Mouse (Mus musculus) kidney, adult 9 months (tissue): ENCODE measurements around the gene Smad3.

Experiments
- DNase-seq: peaks from one replicate; pipeline ENCODE4 v3.0.0; 2022

Smad3 gene

DNA sequence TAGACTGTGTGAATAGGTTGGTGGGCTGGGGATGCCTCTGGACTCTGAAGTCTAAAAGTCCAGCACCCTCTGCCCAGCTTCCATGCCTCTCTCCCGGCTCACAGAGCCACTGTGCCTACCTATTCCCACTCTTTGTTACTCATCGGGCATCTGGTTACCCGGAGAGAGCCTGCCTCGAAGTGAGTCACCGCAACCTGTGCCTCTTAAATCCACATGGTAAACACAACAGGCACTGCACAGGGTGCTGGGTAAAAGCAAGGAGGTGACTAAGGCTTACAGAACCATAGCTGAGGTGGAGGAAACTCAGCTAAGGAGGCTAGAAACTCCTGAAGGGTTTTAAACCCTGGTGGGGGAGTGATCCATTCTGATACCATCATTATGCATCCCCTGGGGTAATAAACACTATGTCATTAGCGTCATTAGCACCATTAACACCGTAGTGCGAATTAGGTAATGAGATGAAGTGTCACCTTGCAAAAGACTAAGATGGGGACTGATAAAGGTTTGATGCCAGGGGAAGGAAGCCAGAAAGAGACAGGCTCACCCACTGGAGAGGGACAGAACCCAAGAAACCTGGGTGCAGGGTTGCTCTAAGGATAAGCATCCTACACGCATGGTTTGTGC, 38.9 kb downstream of the Smad3 start:
- no peak for DNase-seq

DNA sequence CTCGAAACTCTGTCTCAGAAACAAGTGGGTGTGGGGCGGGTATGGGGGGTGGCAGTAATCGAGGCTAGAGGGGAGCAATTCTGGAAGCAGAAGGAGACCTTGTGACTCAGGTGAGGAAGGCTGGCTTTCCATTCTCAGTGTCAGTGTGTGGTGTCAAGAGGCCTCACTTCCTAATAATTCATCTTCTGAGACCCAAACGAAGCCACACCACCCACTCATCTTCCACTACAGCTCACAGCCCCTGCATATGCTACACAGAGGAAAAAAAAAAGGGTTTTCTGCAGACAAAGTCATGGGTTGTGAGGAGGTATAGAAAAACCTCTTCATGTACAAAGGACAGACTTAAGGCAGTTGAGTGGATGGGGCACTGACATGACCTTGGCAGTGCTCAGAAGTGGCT, 39.6 kb downstream of the Smad3 start:
- DNase-seq, result no peak

DNA sequence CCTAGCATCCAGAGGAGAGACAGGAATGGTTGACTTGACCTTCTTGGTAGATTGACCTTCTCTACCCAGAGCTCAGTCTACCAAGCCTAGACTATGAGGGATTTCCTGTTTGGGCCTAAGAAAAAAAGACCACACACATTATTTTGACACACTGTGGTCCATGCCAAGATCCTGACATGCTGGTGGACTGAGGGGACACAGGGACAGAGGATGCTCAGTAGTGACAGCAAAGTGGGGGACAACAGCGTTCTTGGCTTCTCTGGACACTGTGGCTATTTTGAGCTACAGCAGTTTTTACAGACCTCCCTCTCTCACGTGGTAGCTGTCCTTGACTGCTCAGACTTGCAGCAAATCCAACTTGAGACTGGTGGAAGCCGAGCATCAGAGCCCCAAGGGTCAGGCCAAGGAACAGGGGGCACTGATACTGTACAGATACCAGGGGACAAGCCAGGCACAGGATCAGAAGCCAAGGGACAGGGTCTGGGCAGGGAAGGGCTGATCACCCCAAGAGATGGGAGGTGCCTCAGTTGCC, 40.3 kb downstream of the Smad3 start:
- no peak for DNase-seq

DNA sequence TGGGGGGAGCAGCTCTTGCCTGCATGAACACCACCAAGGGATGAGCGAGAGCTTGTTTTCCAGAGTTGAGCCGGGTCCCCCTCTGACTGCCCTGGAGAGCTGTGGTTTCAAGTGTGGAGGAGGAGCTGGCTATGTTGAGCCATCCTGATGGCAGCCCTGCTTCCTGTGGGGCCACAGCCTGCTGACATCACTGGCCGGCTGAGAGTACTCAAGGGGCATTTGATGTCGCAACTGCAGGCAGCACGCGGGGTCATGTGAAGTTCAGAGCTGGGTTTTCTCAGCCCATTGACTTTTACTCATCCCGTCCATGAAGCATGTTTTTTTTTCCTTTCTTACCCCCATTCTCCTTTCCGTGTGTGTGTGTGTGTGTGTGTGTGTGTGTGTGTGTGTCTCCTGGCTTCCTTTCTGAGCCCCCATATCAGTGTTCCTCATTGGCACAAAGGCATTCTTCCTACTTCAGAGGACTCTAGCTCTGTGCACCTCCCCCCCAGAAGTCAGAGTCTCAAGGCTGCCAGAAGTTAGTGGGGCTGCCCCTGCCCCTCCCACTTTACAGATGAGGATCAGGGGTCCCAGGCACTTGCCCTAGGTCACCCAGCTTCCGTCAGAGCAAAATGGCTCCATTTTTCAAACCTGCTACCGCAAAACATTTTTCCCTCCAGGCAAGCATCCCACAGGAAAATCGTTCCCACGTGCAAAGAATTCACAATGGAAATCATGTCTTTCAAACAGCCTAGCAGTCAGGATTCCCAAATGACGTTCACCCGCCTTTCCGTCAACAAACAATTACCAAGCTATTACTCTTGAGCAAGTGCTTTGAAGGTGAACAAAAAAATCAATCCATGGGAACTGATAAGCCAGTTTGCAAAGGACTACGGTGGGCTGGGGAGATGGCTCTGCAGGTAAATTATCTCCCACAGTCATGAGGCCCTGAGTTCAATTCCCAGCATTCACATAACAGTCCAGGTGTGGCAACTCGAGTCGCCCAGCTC, 41.4 kb downstream of the Smad3 start:
- DNase-seq, result peak; percentile 78

DNA sequence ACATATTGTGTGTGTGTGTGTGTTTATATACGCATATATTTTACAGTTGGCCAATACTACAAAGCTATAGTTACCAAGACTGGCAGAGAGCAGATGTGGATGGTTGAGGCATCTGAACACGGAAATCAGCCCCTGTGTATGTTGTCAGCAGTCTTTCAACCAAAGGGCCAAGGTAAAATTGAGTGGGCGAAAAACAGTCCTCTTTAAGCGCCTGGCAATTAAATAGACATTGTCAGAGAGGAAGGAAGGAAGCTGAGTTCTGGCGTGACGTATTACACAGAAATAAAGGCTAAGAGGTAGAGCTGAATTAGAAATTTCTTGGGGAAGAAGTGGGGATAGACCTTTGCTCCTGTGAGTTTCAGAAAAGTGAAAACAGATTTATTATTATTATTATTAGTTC, 43.2 kb downstream of the Smad3 start:
- no peak for DNase-seq

DNA sequence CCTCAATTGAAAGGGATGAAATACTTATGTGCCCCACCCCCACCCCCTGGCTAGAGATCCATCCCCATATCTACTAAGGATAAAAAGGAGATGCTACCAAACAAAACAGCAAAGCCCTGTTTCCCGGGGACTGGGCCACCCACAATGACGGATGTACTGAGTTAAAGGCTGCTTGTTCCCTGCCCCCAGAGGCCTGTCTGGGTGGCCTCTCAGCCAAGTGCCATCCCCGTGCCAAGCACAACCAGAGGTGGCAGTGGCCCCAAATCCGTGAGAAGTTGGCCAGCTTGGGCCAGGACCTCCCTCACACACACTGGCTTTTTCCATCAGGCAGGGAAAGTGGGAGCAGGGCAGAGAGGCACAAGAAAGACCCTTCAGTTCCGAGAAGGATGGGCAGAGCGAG, 45.0 kb downstream of the Smad3 start:
- no peak for DNase-seq

DNA sequence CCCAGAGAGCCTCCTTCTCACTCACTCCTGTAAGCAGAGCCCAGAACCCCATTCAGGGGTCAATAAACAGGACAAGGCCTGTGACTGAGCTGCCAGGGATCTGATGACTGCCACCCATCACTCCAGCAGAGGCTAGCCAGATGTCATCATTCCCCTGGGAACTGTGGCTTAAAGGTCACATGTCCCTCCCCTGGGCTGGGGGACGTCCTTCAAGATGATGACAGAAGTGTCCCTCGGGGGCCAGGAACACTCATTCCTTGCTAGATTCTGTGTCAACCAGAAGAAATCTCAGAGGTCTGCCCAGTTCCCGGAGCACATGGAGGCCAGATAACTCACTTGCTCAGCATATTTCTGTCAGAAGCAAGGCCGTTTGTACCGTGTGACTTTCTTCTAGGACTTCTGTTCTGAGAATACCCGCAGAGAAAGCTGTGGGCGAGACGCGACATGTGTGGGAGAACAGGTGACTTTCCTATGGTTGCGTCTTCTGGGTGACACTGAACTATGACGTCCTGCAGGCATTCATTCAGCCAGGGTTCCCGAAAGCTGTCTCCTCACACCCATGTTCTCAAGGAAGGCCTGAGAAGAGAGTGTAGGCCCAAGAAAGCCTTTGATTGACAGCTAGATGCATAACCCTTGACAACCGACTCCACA, 46.1 kb downstream of the Smad3 start:
- DNase-seq, result peak; percentile 57

DNA sequence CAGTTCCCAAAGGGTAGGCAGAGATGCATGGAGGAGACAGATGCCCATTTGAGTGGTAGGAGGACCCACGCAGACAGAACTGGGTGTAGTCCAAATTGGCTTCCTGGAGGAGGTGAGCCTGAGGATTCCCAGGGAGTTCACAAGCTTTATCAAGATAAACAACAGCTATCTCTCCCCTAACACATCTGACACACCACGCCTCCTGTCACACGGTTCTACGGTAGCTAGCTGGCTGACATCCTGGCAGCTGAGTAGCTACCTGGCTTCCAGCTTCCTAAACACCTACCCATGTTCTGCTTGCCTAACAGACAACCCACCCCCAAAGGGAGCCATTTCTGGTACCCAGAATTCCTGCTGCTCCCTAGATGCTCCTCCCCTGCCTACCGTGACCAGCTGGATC, 47.9 kb downstream of the Smad3 start:
- DNase-seq, result no peak

DNA sequence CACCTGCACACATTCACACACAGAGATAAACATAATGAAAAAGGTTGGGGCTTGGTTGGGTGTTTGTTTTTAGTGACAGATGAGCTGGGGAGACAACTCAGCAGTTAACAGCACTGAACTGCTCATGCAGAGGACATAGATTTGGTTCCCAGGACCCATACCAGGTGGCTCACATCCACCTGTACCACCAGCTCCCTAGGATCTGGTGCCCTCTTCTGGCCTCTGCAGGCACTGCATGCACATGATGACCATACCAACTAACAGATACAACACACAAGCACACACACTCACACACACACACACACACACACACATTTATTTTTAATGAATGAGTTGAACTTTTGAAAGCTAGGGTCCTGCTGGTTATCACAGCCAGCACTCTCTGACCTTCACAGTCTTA, 48.5 kb downstream of the Smad3 start:
- no peak for DNase-seq

DNA sequence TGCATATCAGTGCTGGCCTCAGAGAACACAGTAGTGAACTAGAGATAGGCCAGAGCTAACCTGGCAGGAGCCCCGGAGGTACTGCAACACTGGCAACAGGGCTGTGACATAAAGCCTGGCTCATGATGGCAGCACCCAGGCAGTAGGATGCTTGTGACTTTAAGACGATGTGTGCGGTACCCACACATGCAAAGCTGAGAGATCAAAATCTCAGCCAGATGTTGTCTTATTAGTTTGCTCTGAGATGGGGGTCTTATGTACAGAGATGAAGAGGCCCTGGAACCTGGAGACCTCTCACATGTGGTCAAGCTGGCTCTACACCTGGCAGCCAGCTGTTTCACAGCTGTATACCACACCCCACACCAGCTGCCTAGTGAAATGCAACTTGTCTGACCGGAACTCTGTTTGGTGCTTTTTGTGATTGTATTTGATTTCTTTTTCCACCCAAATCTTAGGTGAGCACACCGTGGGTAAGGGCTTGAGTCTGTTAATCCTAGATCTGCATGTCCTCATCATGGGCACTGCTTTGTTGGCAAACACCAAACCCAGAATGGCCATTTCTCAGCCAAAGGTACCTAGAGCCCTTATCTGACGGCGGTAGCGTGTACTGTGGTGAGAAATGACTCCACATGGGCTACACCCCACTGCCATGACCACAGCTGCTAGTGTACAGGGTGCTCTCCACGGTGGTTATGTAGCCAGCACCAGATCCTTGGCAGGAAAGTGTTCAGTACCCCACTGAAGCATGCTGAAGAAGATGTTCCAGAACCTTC, 49.8 kb downstream of the Smad3 start:
- no peak for DNase-seq

DNA sequence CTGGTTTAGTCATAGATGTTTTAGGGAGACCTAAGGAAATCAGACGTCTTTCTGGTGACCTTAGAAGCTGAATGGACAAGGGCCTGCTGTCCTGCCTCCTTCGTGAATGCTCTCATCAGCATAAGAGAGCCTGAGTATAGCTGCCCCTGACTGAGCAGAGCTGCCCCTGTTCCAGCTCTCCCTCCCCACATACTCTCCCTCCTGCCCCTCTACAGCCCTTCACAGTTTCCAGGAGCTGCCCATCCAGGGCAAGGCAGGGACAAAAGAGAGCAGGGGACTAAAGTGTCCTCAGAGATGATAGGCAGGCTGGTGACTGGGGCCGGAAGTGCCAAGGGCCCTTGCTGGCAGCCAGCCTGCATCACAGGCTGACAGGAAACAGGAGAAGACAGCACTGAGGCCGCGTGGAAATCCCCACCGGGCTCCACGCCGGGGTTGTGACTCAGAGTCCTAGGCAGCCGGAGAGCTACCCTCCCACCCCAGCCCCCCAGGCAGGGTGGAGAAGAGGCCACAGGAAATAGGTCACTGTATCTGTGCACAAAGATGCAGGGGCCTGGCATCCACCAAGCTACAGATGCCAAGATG, 51.6 kb downstream of the Smad3 start:
- peak; percentile 79 for DNase-seq

DNA sequence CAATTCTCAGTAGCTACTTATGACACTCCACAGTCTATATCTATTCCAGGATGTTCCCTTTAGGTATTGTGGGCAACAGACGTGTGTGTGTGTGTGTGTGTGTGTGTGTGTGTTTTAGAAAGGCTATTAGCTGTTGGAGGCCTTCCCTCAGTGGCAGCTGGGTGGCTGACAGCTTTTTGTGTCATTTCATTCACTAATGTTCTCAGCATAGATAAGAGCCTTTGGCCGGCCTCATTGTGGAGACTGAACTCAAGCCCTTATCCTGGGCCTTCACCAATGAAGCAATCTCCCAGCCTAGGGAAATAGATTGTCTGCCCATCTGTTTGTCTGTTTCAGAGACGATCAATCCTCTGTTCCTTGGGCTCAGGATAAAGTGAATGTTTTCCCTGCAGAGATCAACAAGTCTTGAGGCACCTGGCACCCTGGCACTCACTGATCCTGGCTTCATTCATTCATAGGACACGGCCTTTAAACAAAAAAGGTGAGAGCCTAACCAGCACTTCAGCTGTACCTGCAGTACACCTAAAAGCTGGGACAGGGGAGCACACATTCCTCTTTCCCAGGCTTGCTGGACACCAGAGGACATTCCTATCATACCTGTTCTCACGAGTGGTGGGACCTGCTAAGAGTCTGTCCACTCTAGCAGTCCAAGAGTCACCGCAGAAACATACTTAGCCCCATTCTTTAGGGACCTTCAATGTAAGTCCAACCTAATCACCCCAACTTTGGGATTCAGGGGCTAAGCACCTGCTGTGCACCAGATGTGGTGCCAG, 52.6 kb downstream of the Smad3 start:
- no peak for DNase-seq

DNA sequence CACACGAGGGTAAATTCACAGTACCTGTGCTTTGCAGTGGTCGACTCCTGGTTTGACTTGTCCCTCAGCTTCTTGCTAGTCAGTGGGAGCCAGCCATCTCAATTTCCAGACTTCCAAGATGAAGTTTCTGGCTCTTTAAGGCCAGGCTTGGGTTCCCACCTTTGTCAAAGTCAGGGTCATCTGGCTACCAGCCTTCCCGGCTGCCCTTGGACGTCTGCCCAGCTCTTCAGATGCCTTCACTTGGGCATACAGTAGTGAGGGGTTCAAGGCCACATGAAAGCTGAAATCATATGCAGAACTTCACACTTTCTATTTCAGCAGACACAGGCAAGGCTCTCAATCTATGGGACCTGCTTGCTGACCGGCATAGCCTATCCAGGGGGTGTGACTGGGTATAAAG, 53.7 kb downstream of the Smad3 start:
- DNase-seq, result no peak

DNA sequence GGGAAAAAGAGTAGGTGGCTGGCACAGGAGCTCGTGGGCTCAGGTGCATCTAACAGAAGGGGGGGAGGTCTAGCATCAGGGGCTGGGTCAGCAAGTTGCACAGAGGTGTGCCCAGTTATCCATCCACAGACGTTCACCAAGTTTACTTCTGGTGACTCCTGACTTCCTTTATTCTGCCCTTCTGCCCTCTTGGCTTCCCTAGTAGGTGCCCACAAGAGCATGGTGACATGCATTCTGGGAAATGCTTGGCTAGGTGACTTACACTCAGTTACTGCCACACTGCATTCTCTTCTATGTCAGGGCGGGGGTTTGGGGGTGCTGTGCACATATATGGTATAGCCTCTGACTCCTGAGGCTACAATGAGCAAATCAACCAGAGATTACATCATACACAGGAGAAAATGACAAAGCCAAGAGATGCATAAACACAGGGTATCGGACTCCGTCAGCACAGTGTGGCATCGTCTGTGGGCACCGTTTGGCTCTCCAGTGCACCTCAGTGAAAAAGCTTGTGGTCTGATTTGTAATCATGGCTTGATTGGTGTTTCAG, 54.5 kb downstream of the Smad3 start:
- peak; percentile 68 for DNase-seq

DNA sequence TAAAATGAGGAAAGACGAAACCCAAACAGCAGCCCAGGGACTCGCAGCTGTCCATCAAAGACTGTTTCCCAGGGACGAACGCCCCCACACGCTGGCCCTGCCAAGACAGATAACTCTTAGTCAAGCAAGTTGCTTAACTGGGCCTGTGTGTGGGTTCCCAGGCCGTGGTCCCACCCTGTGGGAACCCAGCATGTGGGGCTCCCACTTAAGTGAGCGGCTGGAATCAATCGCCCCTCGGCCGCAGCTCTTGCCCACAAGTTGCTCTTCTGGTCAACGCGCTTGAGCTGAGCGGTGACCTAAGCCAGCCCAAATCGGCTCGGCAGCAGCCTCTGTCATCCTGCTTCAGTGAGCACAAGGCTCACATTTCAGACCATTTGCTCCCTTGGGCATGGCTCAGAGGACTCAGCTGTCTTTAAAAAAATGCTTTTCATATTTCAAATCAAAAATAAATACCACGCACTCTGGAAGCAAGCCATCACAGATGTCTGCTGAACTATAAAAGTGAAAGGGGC, 55.2 kb downstream of the Smad3 start:
- DNase-seq, result no peak

DNA sequence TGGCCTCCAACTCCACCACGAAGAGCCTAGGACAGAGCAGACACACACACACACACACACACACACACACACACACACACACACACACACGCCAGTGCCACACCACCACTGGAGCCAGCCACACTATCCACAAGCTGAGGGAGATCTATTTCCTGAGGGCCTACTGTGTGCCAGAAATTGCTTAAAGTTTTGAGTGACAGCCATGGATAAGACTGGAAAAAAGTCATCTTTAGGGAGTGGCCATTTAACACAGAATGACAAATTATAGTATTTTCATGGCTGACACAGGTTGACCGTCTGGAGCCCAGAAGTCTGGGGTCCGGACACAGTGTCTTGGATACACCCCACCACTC, 55.9 kb downstream of the Smad3 start:
- DNase-seq, result no peak

DNA sequence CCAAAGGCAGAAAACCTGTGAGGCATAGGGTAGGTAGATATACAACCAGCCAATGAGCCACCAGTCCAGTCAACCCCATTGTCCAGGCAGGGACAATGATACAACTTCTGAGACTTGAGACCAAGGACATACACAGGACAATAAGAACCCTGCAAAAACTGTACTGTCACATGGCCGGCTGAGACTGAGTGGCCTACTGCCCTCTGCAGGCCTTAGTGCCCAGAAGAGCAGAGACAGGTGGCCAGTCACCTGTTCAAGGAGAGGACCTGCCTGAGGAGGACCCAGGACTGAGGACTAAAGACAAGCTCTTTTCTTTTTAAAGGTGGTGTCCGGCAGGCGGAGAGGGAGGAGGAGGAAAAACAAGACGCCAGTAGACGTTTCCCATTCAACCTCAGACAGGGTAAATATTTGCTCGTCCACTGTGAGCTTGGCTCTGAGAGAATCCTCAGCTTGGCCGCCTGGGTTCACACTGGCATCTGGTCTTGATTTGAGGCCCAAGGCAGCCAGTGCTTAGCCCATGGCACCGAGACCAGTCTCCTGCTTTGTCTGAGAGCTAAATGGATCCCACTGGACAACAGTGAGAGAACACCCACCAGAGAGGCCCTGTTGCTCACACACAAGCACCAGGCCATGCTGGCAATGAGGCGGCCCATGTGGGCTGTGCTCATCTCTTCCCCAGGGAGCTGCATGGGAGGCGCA, 56.4 kb downstream of the Smad3 start:
- DNase-seq, result no peak

DNA sequence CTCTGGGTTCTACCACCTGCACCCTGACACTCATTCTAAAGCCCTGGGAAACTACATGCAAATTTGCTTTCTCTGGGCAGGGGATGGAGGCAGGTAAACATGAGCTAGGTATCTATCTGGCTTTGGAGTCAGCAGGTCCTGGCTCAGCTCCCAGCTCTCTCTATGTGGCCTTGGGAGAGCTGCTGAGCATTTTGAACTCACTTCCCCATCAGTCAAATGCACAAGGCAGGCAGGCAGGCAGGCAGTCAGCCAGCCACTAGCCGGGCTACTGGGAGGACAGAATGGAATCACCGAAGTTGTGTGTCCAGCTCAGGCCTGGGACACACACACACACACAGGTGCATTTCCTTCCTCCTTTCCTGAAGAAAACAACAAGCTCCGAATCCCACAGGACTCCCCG, 58.6 kb downstream of the Smad3 start:
- peak; percentile 66 for DNase-seq

DNA sequence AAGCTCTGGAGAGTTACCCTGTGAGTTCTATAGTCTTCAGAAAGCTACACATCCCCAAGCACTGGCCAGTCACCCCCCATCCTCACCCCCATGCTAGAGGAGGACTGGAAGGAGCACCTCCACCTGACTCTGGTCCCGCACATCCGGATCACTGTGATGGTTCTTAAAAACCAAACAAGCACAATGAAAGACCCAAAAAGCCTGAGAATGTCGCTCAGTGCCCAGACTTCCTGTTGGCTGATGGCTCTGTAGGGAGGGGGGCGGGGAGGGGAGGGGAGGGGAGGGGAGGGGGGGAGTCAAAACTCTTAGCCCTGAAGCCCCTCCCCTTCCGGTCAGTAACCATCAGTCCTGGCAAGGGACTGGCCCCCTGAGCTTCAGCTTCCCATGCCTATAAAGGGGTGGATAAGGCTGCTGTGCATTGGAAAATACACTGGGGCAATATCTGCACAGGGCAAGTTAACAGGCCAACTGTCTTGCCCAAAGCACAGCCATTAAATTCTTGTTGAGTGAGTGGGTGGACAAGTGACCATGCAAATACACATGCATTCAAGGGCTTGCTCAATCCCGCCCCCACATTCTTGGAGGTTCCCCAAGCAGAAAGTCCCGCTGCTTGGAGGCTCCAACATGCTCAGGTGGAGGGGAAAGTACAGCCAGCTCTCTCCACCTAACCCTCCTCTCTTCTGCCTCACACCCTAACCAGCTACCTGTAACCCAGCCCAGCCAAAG, 59.3 kb downstream of the Smad3 start:
- peak; percentile 77 for DNase-seq

DNA sequence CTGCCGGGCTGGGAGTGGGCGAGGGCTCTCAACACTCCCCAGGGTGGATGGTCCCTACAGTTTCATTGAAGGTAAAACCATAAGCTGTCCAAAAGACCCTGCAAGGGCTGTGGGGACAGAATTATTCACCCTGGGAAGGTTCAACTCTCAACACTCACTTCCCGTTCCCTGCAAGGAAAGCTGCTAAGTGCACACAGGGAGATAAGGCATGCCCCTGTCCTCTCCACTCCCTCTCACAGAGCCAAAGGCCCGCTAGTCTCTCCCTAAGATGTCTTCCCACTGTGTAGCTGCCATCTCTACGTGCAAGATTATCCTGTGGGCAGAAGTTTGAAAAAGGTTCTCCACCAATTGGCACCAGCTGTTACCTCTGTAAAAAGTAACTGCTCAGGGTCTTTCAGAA, 60.2 kb downstream of the Smad3 start:
- DNase-seq, result no peak
